Mouse (Mus musculus) cerebellum, postnatal 14 days (tissue): ENCODE data around the gene Ms4a2.

Source experiments
- DNase-seq, 2 experiments: peaks; one replicate each; pipeline ENCODE4 v3.0.0; 2021; ENCODE audit warnings: mixed read lengths in 2 of 2

Gene Ms4a2

DNA sequence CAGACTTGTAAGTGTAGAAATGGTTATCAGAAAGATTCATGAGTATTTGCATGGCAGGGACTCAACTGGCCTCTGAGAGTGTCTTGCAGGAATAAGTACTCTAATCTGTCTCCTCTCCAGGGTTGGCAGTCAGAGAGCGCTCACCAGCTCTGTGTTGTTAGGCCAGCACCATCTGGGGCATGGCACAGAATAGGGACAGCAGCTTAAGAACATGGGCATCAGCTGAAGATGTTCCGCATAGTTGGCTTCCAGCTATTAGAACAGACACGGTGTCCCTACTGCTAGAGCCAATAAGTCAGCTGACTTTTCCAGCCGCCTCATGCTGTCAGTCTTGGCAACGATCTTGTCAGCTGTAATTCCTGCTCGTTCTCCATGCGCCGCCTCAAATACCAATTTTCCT lies 48.6 kb downstream of the Ms4a2 start:
- peak; percentile 37 to 39 for DNase-seq
